Mouse (Mus musculus): ENCODE measurements around the gene Pak2. TPM values are rescaled to one million over a fixed set of nuclear protein-coding genes. Genes with fewer than 3 reads are reported as not detected.
A peak's percentile ranks its signal among the peaks of the same experiment; 100 is the strongest.

The Pak2 gene
- total RNA-seq (2021): 10 to 100 TPM; 24.1 to 25.3 TPM

DNA sequence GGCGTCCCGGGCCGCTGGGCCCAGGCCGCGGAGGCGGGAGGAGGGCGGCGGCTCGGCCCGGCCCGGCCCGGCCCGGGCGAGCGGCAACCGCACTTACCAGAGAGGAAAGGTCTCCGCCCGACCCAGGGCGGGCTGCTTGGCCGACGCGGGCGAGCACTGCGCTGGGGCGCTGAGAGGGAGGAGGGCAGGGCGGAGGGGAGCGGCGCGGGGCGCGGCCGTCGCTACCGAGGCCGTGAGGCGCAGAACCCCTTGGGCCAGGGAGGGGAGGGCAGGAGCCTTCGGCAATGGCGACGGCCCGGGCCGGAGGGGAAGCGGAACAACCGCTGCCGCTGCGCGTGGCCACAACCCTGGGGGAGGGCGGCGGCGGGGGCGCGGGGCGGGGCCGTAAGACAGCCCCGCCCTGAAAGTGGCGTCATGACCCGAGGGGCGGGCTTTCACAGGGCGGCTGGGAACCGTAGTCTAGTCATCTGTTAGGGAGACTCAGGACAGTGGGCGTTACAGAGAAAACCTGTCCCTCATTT is at the start of gene Pak2:
Gene Pak2 (minus strand): TSS at position 352 of the 521 bp plus-strand sequence.
- intact Hi-C loops (cut with DNase I): no loop called here
- DNase-seq (ENCODE audit: low spot score in 2 of 2): peak; percentile 78 to 82

DNA sequence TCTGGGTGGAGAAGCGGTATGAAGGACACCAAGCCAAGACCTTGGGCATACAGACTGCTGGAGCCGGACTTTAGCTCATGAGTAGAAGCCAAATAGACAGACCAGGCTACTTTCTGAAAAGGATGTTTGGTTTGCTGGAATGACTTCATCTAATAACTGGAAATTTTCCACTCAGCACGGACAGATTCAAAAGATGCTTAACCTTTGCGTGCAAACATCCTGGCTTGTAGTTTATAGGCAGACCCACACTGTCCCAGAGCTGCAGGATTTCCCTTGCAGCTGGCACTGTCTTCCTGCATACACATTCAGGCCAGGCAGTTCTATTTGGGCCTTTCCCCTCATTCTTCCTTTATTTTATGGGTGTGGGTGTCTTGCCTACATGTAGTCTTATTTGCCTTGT is 47.9 kb upstream of the Pak2 start:
- intact Hi-C loops (cut with DNase I): no loop called here

DNA sequence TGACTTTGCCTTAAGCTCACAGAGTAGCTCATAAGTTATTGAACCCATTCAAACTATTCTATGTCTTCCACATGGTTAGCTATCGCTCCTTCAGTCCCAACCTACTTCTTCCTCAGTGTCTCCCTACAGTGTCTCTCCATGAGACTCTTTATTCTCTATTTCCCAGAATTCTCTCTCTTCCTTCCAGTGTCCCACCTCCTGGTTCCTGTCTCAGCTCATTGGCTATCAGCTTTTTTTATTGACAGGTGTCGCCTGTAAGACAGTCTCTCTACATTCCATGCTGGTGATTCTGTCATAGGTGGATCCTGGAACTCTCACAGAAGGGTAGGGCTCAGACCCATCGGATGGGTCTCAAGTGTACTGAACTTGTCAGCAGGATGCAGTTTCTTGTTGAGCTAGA is 46.2 kb upstream of the Pak2 start:
- intact Hi-C loops (cut with DNase I): no loop called here

More for the DNA sequence above, 47.9 kb upstream of the Pak2 start:
- DNase-seq (ENCODE audit: low spot score in 2 of 2): no peak

DNA sequence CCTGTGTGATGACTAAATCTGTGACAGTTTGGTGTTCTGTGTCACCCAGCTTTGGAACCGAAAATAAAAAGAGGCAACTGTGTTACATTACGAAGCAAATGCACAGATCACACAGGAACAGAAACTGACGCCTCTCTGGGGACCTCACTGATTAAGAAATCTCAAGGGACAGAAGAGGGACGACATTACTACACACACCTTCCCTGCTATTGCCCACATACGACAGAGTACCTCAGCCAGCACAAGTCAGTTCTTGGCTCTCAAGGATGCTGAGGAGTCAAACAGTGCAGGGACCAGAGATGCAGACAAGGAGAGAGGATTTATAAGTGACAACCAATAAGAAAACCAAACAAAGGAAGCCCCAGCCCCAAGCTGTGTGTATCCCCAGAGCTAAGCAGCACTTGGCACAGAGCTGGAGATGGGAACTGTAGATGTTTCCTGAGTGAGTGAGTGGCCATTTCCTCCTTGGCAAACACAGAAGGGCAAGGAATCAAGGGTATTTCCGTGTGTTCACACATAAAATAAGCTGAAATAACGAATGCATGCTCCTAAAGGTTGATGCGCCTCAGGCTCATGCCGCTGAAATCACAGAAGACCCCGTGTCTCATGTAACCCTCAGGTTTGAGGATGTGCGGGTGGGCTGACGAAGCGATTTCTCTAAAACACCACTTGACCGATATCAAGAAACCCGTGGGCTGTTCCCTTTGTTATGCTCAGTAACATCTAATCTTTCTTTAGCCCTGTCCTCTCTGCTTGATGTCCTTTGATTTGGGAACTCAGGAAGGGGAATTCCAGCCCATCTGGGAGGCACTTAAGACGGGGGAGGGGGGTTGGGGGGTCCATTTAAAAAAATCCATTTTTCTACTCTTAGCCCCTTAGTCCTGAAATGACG is 45.5 kb upstream of the Pak2 start:
- intact Hi-C loops (cut with DNase I): no loop called here

More for the DNA sequence above, 46.2 kb upstream of the Pak2 start:
- DNase-seq (ENCODE audit: low spot score in 2 of 2): no peak

DNA sequence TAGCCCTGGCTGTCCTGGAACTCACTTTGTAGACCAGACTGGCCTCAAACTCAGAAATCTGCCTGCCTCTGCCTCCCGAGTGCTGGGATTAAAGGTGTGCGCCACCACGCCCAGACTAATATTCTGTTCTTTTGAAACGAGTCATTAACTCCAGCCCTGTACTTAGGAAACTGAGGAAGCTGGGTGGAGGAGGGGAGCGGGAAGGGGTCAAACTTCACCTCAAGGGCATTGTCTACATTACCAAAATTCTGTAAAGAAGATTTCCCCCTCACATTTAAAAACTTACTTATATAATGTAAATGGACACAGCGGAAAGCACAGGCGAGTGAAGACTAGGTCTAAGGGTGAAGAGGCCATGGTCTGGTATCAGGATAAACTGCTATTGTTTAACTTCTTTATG is 44.9 kb upstream of the Pak2 start:
- intact Hi-C loops (cut with DNase I): no loop called here
- no peak for DNase-seq (ENCODE audit: low spot score in 2 of 2)

More for the DNA sequence above, 45.5 kb upstream of the Pak2 start:
- DNase-seq (ENCODE audit: low spot score in 2 of 2): no peak

DNA sequence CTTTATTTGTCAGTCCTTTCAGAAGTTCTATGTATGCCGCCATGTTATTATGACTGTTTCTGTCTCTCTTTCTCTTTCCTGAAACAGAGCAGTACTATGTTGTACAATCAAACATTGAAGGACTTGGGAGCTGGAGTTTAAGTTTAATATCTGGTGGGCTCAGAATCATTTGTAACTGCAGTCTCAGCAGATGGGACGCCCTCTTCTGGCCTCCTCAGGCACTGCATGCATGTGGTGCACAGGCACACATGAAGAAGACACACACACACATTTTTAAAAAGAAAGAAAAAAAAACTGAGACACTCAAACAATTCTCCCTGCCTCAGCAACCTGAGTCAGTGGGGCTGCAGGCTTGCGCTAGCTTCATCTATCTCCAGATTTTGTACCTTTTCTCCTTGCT is 41.3 kb upstream of the Pak2 start:
- intact Hi-C loops (cut with DNase I): no loop called here
- DNase-seq (ENCODE audit: low spot score in 2 of 2): no peak

DNA sequence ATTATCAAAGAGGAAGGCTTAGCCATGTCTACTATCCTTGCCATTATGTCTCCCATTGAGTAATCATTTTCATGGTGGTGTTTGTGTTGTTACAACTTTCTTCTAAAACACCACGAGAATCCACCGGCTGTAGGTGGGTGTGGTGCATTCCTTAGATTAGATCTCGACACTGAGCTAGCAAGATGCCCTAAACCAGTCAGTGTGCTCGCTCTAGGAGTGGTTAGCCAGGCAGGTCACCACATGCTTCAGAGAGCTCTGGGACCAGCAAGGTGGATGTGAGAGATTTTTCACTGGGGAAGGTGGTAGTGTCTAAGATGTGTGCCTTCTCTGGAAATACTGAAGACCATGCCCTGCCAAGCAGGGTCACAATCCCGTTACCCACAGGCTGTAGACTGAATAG is 37.0 kb upstream of the Pak2 start:
- intact Hi-C loops (cut with DNase I): loop anchor here (10.0 kb wide), 2 partner anchors 99 to 379 kb away; partner anchors contain the start of gene Zdhhc19
- DNase-seq (ENCODE audit: low spot score in 2 of 2): no peak

DNA sequence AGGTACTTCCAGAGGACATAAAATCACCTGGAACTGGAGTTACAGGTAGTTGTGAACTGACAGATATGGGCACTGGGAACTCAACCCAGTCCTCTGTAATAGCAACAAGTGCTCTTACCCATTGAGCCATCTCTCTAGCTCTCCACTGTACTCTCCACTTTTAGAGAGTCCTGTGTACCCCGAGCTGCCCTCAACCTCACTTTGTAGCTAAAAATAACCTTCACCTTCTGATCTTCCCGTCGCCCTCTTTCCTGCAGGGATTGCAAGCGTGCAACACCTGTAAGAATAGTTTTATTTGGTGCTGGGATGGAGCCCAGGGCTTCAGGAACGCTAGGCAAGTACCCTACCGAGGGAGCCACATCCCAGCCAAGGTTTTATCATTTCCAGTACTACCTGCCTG is 36.6 kb upstream of the Pak2 start:
- DNase-seq (ENCODE audit: low spot score in 2 of 2): no peak
- intact Hi-C loops (cut with DNase I): loop anchor here (10.0 kb wide), 2 partner anchors 99 to 379 kb away; partner anchors contain the start of gene Zdhhc19

DNA sequence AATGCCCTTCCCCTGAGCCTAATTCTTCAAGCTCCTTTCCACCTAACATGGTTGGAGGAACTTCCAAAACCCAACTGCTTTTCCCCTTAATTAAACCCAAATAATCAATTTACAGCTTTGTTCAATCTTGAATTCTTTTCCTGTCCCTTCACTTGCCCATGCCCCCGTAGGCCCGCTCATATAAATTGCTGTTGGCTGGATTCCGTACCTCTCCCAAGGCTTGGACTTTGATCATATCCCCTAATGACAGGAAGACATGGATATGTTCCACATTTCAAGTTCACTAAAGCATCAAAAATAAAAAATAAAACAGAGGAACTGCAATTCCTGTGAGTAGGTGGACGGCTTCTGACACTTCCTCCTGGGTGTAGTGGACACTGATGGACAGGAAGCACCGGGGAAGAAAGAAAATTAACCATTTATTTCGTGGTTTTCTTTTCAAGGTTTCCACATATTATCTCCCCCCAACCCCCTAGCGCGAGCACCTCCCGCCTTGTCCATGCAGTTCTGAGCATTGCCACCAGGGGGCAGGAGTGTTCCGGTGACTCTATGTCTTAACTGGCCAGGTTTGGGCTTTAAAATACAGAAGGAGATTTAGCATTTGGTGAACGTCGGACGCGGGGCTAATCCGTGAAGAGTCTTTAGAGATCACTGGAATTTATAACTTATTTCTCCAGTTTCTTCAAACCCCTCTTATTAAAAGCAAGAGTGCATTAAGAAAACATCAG is 36.0 kb upstream of the Pak2 start:
- DNase-seq (ENCODE audit: low spot score in 2 of 2): peak; percentile 75 to 78
- intact Hi-C loops (cut with DNase I): loop anchor here (5.0 to 10.0 kb wide), 3 partner anchors 100 to 380 kb away; partner anchors contain the start of genes Fbxo45, Wdr53 and Zdhhc19

DNA sequence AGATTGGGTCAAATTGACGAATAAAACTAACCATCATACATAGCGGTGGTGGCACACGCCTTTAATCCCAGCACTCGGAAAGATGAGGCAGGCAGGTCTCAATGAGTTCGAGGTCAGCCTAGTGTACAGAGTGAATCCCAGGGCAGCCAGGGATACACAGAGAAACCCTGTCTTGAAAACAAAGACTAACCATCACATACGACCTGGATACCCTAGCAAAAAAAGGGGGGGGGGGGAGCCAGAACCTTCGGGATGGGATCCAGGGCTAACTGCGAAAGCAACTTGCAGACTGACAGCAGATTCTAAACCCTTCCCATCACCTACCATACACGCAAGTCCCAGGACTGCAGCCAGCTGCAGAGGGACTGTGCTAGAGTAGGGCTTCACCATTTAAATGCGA is 35.3 kb upstream of the Pak2 start:
- intact Hi-C loops (cut with DNase I): loop anchor here (5.0 to 10.0 kb wide), 3 partner anchors 100 to 380 kb away; partner anchors contain the start of genes Fbxo45, Wdr53 and Zdhhc19

DNA sequence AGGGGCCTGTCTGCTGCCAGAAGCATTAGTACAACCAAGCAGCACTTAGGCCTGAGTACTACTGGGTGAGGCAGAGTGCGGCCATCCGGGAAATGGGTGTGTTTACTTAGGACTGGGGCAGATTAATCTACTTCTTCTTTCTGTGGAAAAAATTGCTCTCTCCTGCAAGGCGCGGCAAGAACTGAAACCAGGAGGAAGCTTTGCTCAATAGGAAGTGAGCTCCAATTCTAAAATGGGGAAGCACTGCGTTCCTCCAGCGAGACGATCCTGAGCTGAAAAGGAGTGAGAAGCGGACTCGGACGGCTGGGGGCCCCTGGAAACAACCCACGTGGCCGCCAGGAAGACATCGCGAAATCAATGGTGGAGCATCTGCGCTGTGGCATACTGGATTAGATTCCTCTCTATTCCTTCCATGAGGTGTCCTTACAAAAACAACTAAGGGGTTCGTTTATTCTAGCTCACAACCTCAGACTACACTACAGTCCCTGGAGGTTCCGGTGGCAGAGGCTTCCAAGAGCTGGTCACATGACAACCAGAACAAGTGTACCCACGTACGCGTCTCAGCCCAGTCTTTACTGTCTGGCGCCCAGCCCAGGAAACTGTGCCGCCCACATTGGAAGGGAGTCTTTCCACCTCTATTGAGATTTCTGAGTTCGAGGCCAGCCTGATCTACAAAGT is 34.5 kb upstream of the Pak2 start:
- DNase-seq (ENCODE audit: low spot score in 2 of 2): peak; percentile 60 to 62
- intact Hi-C loops (cut with DNase I): loop anchor here (5.0 to 10.0 kb wide), 3 partner anchors 101 to 381 kb away; partner anchors contain the start of genes Fbxo45, Wdr53 and Zdhhc19

More for the DNA sequence above, 35.3 kb upstream of the Pak2 start:
- DNase-seq (ENCODE audit: low spot score in 2 of 2): no peak

DNA sequence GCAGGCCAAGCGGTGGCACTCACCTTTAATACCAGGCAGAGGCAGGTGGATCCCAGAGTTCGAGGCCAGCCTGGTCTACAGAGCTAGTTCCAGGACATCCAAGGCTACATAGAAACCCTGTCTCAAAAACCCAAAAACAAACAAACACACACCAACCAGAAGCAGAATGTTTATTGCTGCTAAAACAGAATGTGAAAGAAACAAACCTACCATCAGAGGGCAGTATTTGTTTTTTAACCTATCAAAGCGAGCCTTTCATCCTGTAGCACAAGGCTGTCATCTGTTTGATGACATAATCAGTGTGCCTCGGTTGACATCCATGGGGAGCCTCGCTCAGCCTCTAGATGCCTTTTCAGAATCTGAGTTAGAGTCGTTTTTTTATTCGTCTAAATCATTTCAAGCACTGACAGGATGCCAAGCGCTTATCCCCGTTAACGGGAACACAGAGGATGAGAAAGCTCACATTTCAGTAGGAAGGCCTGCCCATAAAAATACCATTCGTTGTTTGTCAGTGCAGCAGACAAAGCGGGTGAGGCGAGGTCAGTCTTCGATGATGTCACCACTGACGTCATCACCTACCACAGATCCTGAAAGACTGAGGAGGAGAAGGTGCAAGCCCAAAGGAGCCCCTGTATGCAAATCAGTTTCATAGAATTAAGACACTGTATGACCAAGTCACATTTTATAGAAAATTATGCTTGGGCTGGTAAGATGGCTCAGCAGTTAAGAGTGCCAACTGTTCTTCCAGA is 32.0 kb upstream of the Pak2 start:
- intact Hi-C loops (cut with DNase I): loop anchor here (5.0 to 10.0 kb wide), 3 partner anchors 104 to 384 kb away; partner anchors contain the start of genes Fbxo45, Wdr53 and Zdhhc19
- DNase-seq (ENCODE audit: low spot score in 2 of 2): no peak

DNA sequence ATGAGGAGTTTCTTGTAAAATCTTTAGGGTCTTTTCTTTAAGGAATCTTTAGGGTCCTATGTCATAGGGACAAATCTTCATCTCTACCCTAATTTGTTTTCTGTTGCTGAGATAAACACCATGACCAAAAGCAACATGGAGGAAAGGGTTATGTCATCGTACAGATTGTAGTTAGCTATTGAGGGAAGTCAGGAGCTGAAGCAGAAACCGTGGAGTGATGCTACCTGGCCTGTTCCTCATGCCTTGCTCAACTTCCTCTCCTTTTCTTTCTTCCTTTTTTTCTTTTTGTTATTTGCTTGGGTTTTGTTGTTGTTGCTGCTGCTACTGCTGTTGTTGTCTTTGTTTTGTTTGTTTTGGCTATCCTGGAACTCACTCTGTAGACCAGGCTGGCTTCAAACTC is 29.4 kb upstream of the Pak2 start:
- no peak for DNase-seq (ENCODE audit: low spot score in 2 of 2)
- intact Hi-C loops (cut with DNase I): no loop called here

DNA sequence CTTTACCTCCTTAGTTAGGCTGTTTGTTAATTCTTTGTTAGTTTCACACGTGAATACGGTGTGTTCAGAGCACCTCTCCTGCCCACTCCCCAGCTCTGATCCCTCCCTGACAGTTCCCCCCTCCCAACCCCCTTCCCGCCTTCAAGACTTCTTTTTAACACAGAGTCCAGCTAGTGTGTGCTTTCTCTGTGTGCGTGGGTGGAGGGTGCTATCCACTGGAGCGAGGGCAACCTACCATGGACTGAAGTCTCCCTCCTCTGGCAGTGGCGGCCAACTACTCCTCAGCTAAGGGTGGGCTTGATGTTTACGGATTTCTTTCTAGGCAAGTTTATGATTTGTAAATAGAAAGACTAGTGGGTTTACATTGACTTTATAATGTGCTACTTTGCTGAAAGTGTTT is 29.0 kb upstream of the Pak2 start:
- DNase-seq (ENCODE audit: low spot score in 2 of 2): no peak
- intact Hi-C loops (cut with DNase I): no loop called here

DNA sequence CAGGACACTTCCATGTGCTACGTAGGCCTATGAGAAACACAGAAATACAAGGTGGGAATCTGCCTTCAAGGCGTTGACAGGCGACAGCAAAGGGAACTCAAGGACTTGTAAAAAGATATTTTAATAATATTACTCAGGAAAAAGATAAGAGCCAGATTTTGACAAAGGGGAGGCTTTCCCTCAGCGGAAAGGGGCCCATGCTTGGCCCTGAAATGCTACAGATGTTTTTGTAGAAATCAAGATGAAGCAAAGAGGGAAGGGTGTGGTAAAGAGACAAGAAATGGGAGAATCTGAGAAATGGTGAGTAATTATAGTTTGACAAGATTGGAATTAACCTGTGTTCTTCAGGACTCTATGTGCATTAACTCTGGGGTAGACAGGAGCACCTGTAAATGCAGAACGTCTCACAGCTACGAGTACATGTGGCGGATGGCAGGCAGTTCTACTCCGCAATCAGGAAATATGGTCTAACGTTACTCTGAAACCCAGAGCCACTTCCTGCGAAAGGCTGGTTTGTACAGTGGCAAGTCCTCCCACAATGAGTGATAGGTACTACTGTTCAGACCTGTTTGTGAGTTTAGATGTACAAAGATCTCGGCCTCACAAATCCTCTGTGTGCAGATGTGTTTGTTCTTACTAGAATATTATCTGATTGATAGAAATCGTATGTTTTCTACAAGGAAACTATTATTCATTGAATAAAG is 28.4 kb upstream of the Pak2 start:
- DNase-seq (ENCODE audit: low spot score in 2 of 2): no peak
- intact Hi-C loops (cut with DNase I): no loop called here

DNA sequence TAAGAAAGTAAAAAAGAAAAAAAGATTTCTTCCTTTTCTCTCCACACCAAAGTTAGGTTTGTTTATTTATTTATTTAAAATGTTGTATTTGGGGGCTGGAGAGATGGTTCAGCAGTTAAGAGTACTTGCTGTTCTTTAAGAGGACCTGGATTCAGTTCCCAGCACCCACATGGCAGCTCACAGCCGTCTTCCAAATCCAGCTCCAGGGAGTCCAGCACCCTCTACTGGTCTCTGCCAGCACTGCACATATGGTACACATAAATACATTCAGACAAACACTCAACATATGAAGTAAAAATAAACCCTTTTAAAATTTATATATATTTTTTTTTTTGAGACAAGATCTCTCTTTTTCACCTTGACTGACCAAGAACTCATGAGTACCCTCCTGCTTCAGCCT is 26.6 kb upstream of the Pak2 start:
- intact Hi-C loops (cut with DNase I): no loop called here
- DNase-seq (ENCODE audit: low spot score in 2 of 2): no peak

DNA sequence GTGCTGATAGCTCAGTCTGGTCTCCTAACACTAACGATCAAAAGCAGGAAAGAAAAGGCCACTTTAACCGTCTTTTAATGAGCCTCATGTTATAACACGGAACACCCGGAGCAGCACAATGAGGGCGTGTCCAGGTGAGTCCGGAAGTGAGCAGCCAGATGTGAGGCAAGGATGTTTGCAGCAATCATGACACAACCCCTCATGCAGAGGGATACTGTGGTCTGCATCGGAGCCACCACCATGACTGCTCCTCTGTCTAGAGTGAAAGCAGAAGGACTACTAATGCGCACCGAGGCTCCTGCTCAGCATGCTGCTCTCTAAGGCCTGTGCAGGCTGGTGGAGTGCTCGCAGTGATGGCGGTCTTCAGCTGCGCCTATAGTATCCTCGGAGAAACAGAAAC is 23.2 kb upstream of the Pak2 start:
- DNase-seq (ENCODE audit: low spot score in 2 of 2): no peak
- intact Hi-C loops (cut with DNase I): no loop called here

DNA sequence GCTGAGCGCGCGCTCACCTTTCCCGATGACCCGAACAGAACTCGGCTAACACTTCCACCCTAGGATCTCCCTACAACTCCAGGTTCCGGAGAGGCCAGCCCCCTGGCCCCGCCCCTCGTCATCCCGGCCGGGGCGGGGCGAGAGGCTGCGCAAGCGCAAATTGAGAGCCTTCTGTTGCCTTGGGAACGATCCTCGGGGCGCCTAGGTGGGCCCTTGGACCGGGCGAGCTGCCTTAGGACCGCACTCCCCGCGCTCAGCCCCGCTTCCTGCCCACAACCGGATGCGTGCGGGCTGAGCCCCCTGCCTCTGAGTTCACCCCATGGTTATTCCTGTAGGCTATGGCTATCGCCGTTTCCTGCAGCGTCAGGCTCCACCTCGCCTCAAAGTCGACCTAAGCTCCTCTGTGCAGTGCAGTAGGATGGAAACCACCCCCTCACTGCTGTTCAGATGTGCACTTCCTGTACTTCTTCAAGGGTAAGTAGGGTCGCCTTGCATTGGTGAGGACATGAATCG is 20.6 kb upstream of the Pak2 start, which contains the start of the genes Pigx and Cep19:
Gene Pigx (minus strand): TSS at position 103 of the 513 bp plus-strand sequence.
Gene Cep19 (plus strand): TSS at position 163 of the 513 bp plus-strand sequence.
- intact Hi-C loops (cut with DNase I): loop anchor here (5.0 kb wide), 1 partner anchor 52 kb away; no protein-coding TSS in a partner anchor
- DNase-seq (ENCODE audit: low spot score in 2 of 2): peak; percentile 89 to 91
